Mouse (Mus musculus) adrenal gland, postnatal 10 days (tissue): ENCODE measurements around the gene Hist1h2bm. TPM values are rescaled to one million over a fixed set of nuclear protein-coding genes. Genes with fewer than 3 reads are reported as not detected.

ENCODE experiments used
- microRNA-seq: library from miRNA; unstranded; fragments of <30 nt; microRNA quantifications from one replicate; pipeline ENCODE4 v1.2.0, GENCODE M21; 2021
- total RNA-seq, 2 experiments: library from RNA; stranded (reverse); gene quantifications; 2 replicates each; pipeline ENCODE4 v1.2.3; 2021

Hist1h2bm gene
- total RNA-seq, 2 experiments from 2014 or later = 83.1 to 103 TPM

Small RNA genes within 50 kb of the gene (microRNA-seq; reads per million reads assigned to microRNA genes)
- gene Gm44357 (not detected), gene Gm44367 (not detected), gene Gm44454 (not detected)

Other genes starting within 250 kb of the Hist1h2bm start
- gene Zkscan4, start 243.1 kb upstream of the Hist1h2bm start, total RNA-seq = 1 to 10 TPM; 2.4 to 3.4 TPM
- gene Gm10065, start 242.6 kb upstream of the Hist1h2bm start, total RNA-seq = not detected
- 10 to 100 TPM; 17.2 to 18.4 TPM for gene AK157302, start 226.8 kb upstream of the Hist1h2bm start, total RNA-seq
- 100 to 1,000 TPM; 180 to 200 TPM for gene Gm11273, start 220.6 kb upstream of the Hist1h2bm start, total RNA-seq
- gene Zkscan8, start 190.9 kb upstream of the Hist1h2bm start, total RNA-seq = 10 to 100 TPM; 16.8 to 24.6 TPM
- not detected for gene Olfr1366, start 179.2 kb upstream of the Hist1h2bm start, total RNA-seq
- not detected for gene Olfr1535, start 162.2 kb upstream of the Hist1h2bm start, total RNA-seq
- gene Olfr1364, start 140.3 kb upstream of the Hist1h2bm start, total RNA-seq = not detected
- not detected for gene Olfr1362, start 108.0 kb upstream of the Hist1h2bm start, total RNA-seq
- not detected for gene Olfr11, start 79.5 kb upstream of the Hist1h2bm start, total RNA-seq
- gene Olfr1361, start 58.7 kb upstream of the Hist1h2bm start, total RNA-seq = not detected
- not detected for gene Olfr1360, start 44.6 kb upstream of the Hist1h2bm start, total RNA-seq
- not detected for gene Olfr1359, start 23.9 kb upstream of the Hist1h2bm start, total RNA-seq
- gene Hist1h2bl, start 5.9 kb upstream of the Hist1h2bm start, total RNA-seq = 100 to 1,000 TPM; 284 to 352 TPM
- gene Hist1h2ai, start 5.6 kb upstream of the Hist1h2bm start, total RNA-seq = 100 to 1,000 TPM; 304 to 363 TPM
- 100 to 1,000 TPM; 397 to 474 TPM for gene Hist1h3h, start 4.4 kb upstream of the Hist1h2bm start, total RNA-seq
- gene Hist1h4j, start 13.0 kb downstream of the Hist1h2bm start, total RNA-seq = 10 to 100 TPM; 63.1 to 70.2 TPM
- gene Hist1h4k, start 28.5 kb downstream of the Hist1h2bm start, total RNA-seq = 100 to 1,000 TPM; 688 to 818 TPM
- gene Hist1h2ak, start 31.8 kb downstream of the Hist1h2bm start, total RNA-seq = 100 to 1,000 TPM; 111 to 143 TPM
- 100 to 1,000 TPM; 174 to 201 TPM for gene Hist1h2bn, start 32.1 kb downstream of the Hist1h2bm start, total RNA-seq
- gene Hist1h1b, start 58.6 kb downstream of the Hist1h2bm start, total RNA-seq = 100 to 1,000 TPM; 179 to 219 TPM
- 100 to 1,000 TPM; 296 to 332 TPM for gene Hist1h3i, start 61.3 kb downstream of the Hist1h2bm start, total RNA-seq
- 10 to 100 TPM; 69.2 to 73.2 TPM for gene Hist1h2an, start 65.2 kb downstream of the Hist1h2bm start, total RNA-seq
- gene Hist1h2bp, start 65.4 kb downstream of the Hist1h2bm start, total RNA-seq = 100 to 1,000 TPM; 111 to 134 TPM
- gene Hist1h2bq, start 88.2 kb downstream of the Hist1h2bm start, total RNA-seq = 100 to 1,000 TPM; 207 to 275 TPM
- not detected for gene Hist1h2ao, start 88.4 kb downstream of the Hist1h2bm start, total RNA-seq
- 100 to 1,000 TPM; 590 to 593 TPM for gene Hist1h4m, start 89.7 kb downstream of the Hist1h2bm start, total RNA-seq
- 100 to 1,000 TPM in 1 of 2 experiments, 10 to 100 TPM in 1; 81.5 to 146 TPM for gene Hist1h4n, start 110.2 kb downstream of the Hist1h2bm start, total RNA-seq
- 100 to 1,000 TPM; 430 to 536 TPM for gene Hist1h2ap, start 111.5 kb downstream of the Hist1h2bm start, total RNA-seq
- gene Hist1h2br, start 111.7 kb downstream of the Hist1h2bm start, total RNA-seq = 100 to 1,000 TPM; 207 to 269 TPM
- gene Zfp184, start 223.1 kb downstream of the Hist1h2bm start, total RNA-seq = 1 to 10 TPM; 2.0 to 2.4 TPM